Mouse (Mus musculus) midbrain, embryonic 14.5 days (tissue): ENCODE results near the gene Tex46. TPM values are rescaled to one million over a fixed set of nuclear protein-coding genes. Genes with fewer than 3 reads are reported as not detected.

Experiments used
- ATAC-seq: fragments of 200-750 bp; cut with Nextera tagmentation; 2 replicates; pipeline ENCODE4 v1.8.0; 2017; ENCODE audit warnings: moderate number of reproducible peaks, moderate library complexity; ENCODE audit not compliant: low FRiP score, low TSS enrichment
- DNase-seq: peaks from one replicate; pipeline ENCODE4 v3.0.0-alpha.2; 2015
- H3K27ac ChIP-seq: fragments of 300-500 bp; sonication (generic); replicated peaks from 2 replicates; pipeline ENCODE4 v1.5.1; 2014; ENCODE audit warnings: mild to moderate bottlenecking, low read depth, low read length, moderate library complexity
- H3K27me3 ChIP-seq: fragments of 300-500 bp; sonication (generic); 2 replicates; pipeline ENCODE4 v1.6.1; 2014; ENCODE audit warnings: low read length, control low read depth, mixed read lengths; ENCODE audit not compliant: control insufficient read depth, insufficient read depth
- H3K36me3 ChIP-seq: fragments of 300-500 bp; sonication (generic); 2 replicates; pipeline ENCODE4 v1.6.1; 2014; ENCODE audit warnings: low read length, control low read depth; ENCODE audit not compliant: control insufficient read depth, insufficient read depth
- H3K4me1 ChIP-seq: fragments of 300-500 bp; sonication (generic); 2 replicates; pipeline ENCODE4 v1.6.1; 2014; ENCODE audit warnings: mild to moderate bottlenecking, antibody characterized with exemption, low read length, control low read depth; ENCODE audit not compliant: control insufficient read depth, insufficient read depth
- H3K4me2 ChIP-seq: fragments of 300-500 bp; sonication (generic); 2 replicates; pipeline ENCODE4 v1.6.1; 2014; ENCODE audit warnings: mild to moderate bottlenecking, low read length, moderate library complexity
- H3K4me3 ChIP-seq: fragments of 300-500 bp; sonication (generic); replicated peaks from 2 replicates; pipeline ENCODE4 v1.5.1; 2014; ENCODE audit warnings: low read depth, low read length
- H3K9ac ChIP-seq: fragments of 300-500 bp; sonication (generic); replicated peaks from 2 replicates; pipeline ENCODE4 v1.6.1; 2014; ENCODE audit warnings: mild to moderate bottlenecking, low read length, moderate library complexity
- H3K9me3 ChIP-seq: fragments of 300-500 bp; sonication (generic); 2 replicates; pipeline ENCODE4 v1.6.1; 2016; ENCODE audit warnings: low read length, control low read depth, mixed read lengths; ENCODE audit not compliant: control insufficient read depth
- WGBS: fragments of 180-500 bp; shearing (Covaris S2); extraction: QIAGEN DNeasy Blood & Tissue Kit; methylation state at CpG from one replicate; pipeline ENCODE4 v1.1.7; 2014; 5-methylcytosine and 5-hydroxymethylcytosine counted together
- polyA plus RNA-seq: library from polyadenylated mRNA; unstranded; fragments of >200 nt; fragmentation: Nextera tagmentation; extraction: Ambion mirVana; gene quantifications from 2 replicates; pipeline ENCODE4 v1.2.1, GENCODE M21; 2014

Tex46 gene
- polyA plus RNA-seq, 1 experiment from 2014 or later: not detected

DNA sequence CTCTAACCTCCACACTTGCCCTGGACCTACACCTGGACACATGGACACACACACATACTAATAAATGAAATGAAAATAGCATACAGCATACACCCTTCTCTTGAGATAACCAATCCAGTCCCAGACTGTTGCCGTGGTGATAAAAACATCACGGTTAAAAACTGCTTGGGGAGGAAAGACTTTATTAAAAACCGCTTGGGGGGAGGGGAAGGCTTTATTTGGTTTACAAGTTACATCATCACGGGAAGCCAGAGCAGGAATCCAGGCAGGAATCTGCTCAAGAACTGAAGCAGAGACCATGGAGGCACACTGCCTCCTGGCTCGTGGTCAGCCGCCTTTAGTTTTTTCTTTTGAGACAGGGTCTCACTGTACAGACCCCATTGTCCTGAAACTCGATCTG, 3.4 kb downstream of the Tex46 start:
- Histone ChIP-seq H3K36me3 (no peaks in the 10 kb centered on the region), H3K9ac (no peak overlapping the region), H3K4me2 (no peak overlapping the region), H3K4me3 (no peak overlapping the region), H3K27me3 (no peaks in the 10 kb centered on the region), H3K27ac (no peak overlapping the region), H3K4me1 (no peaks in the 10 kb centered on the region), H3K9me3 (no peaks in the 10 kb centered on the region)
- no peak for ATAC-seq
- DNase-seq: no peak
- WGBS: 62% methylated on average over 7 of the region's 7 CpGs

DNA sequence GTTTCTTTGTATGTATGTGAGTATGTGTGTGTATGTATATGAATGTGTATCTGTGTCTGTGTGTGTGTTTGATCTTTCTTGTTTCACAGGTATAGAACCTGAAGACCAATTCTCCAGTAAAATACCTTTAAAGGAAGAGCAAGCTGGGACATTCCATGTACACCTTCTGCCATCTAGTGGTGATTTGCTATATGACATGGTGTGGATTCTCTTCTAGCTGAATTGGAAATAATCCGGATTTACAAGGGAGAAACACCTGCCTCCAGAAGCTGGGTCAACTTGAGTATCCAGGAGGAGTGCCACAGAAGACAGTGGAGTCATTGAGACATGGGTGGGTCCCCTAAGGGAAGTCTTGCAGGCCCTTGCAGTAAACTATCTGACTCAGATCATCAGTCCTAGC, 11.1 kb downstream of the Tex46 start:
- H3K4me1 ChIP-seq: no peaks in the 10 kb centered on the region
- ATAC-seq: no peak
- H3K27me3 ChIP-seq: no peaks in the 10 kb centered on the region
- no peak overlapping the region for H3K4me2 ChIP-seq
- H3K4me3 ChIP-seq: no peak overlapping the region
- 0% methylated on average over 1 of the region's 1 CpGs for WGBS
- peak; percentile 93 for DNase-seq
- no peaks in the 10 kb centered on the region for H3K9me3 ChIP-seq
- H3K9ac ChIP-seq: no peak overlapping the region
- H3K27ac ChIP-seq: no peak overlapping the region
- H3K36me3 ChIP-seq: no peaks in the 10 kb centered on the region

DNA sequence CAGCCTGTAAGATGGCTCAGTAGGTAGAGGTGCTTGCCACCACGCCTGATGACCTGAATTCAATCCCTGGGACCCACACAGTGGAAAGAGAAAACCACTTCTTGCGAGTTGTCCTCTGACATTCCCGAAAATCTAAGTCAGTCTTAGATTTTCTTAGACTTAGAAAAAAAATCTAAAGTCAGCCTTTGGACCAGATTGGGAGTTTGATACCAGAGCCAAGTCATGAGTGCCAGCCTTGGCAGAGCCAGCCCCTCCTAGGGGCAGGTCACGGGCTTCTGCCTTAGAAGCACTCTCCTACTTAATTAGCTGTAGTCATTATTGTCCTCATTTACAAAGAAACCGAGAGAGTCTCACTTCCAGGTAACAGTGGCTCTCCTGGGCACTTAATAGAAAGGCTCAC, 11.7 kb downstream of the Tex46 start:
- WGBS: 63% methylated on average over 5 of the region's 5 CpGs

DNA sequence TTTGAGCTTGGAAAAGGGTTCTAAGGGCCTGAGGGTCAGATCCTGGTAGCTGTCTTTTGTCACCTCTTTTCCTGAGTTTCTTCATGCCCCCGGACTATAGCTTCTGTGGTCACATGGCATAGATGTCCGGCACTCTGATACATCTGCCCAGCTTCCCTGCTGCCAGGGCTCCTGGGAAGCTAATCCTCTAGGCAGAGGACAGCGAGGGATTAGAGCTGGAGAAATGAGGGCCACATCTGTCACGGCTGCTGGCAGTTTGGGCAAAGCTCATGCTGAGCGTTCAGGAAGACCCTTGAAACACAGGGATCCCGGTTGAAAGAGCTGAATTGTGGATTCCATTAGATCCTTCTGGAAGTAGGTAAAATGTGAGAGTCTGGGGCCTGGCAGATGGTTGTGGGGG, 12.2 kb downstream of the Tex46 start, which contains the start of gene Lactbl1:
TSS of gene Lactbl1 (plus strand) at position 234 of the 400 bp plus-strand sequence.
- Histone ChIP-seq H3K9me3 (no peaks in the 10 kb centered on the region), H3K27ac (no peak within 1 kb of the TSS), H3K4me1 (no peaks in the 10 kb centered on the region), H3K4me2 (no peak within 1 kb of the TSS), H3K36me3 (no peaks in the 10 kb centered on the region), H3K27me3 (no peaks in the 10 kb centered on the region), H3K4me3 (no peak within 1 kb of the TSS), H3K9ac (0 out of 2 replicates have a peak within 1 kb of the TSS, but pooled peaks have one; percentile 12)
- ATAC-seq (no peak), DNase-seq (no peak)
- 17% methylated on average over 6 of the region's 6 CpGs for WGBS

More for the DNA sequence above, 11.7 kb downstream of the Tex46 start:
- ATAC-seq (no peak), DNase-seq (no peak)
- no peak overlapping the region for H3K4me2 ChIP-seq
- no peak overlapping the region for H3K9ac ChIP-seq
- no peaks in the 10 kb centered on the region for H3K27me3 ChIP-seq
- H3K9me3 ChIP-seq: no peaks in the 10 kb centered on the region
- H3K4me3 ChIP-seq: no peak overlapping the region
- no peak overlapping the region for H3K27ac ChIP-seq
- H3K36me3 ChIP-seq: no peaks in the 10 kb centered on the region
- no peaks in the 10 kb centered on the region for H3K4me1 ChIP-seq

DNA sequence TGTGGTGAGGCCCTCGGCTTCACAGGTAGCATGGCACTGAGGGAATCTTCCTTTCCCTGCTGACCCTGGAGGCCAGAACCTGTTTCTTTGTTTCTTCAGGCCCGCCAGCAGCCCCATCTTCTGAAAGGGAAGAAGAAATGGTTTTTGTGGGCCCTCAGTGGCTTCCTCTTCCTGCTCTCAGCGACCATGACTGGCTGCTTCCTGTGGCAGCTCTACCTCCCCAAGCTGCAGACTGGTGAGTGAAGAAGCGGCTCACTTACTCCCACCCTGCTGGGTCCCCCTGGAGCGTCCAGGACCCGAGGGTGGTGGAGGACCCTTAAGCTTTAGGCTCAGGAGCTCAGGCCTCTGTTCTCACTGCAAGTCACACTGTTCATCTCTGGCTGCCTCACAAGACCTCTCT, 16.4 kb downstream of the Tex46 start:
- WGBS: 76% methylated on average over 6 of the region's 6 CpGs
- no peak overlapping the region for H3K27ac ChIP-seq
- DNase-seq: no peak

DNA sequence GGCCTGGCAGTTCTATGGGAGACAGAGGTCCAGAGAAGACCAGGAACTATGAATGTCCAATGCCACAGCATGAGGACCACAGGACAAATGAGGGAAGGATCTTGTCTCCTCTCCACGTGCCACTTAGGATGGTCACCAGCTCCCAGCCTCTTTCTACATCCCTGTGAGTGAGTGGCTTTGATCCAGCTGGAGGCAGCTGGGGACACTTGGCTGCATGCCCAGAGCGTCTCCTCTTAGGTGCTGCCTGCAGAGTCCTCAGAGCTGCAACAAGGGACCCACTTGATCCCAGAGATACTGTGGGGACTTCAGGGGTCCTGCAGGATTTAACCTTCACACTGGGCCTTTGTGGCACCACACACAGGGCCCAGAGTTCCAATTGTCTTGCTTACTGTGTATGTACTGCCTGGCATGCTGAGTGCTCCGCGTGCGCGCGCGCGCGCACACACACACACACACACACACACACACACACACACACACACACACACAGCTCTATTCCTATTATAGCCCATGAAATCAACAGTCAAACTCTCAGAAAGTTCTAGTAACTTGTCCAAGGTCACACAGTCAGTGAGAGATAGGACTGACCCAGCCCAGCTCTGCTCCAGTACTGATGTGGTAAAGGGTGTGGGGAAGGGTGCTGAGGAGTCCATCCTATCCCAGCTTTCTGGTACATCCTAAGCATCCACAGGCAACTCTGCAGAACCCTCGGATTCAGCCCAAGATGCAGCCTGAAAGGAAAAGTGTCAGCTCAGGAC, 21.2 kb downstream of the Tex46 start:
- no peaks in the 10 kb centered on the region for H3K36me3 ChIP-seq
- H3K9me3 ChIP-seq: no peaks in the 10 kb centered on the region
- DNase-seq (peak; percentile 53), ATAC-seq (no peak)
- H3K4me3 ChIP-seq: no peak overlapping the region
- no peak overlapping the region for H3K9ac ChIP-seq
- H3K27me3 ChIP-seq: 0 out of 2 replicates have a peak, but pooled peaks cover 4% of the 10 kb centered on the region
- no peak overlapping the region for H3K27ac ChIP-seq
- no peak overlapping the region for H3K4me2 ChIP-seq
- WGBS: 80% methylated on average over 11 of the region's 11 CpGs
- H3K4me1 ChIP-seq: no peaks in the 10 kb centered on the region

More for the DNA sequence above, 16.4 kb downstream of the Tex46 start:
- no peak overlapping the region for H3K4me3 ChIP-seq
- no peaks in the 10 kb centered on the region for H3K4me1 ChIP-seq
- H3K9ac ChIP-seq: no peak overlapping the region
- H3K9me3 ChIP-seq: no peaks in the 10 kb centered on the region
- H3K27me3 ChIP-seq: no peaks in the 10 kb centered on the region
- H3K36me3 ChIP-seq: no peaks in the 10 kb centered on the region
- ATAC-seq: no peak
- H3K4me2 ChIP-seq: no peak overlapping the region

DNA sequence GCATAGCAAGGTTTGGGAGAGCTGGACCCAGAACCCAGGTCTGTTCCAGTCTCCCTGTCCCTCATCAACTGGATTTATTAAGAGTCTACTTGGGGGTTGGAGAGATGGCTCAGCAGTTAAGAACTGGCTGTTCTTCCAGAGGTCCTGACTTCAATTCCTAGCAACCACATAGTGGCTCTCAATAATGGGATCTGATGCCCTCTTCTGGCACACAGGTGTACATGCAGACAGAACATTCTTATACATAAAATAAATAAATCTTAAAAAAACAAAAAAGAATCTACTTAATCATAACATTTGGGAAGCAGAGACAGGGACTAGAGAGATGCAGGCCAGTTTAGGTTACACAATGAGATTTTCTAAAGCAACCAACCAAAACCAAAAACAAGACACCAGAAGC, 25.8 kb downstream of the Tex46 start:
- peaks cover 12% of the 10 kb centered on the region; the same call in 1 of the 2 replicates for H3K4me1 ChIP-seq
- H3K36me3 ChIP-seq: no peaks in the 10 kb centered on the region
- H3K4me2 ChIP-seq: no peak overlapping the region
- ATAC-seq: no peak
- no peaks in the 10 kb centered on the region for H3K9me3 ChIP-seq
- peaks cover 16% of the 10 kb centered on the region; the same call in 1 of the 2 replicates for H3K27me3 ChIP-seq
- DNase-seq: no peak
- H3K27ac ChIP-seq: no peak overlapping the region
- no peak overlapping the region for H3K9ac ChIP-seq
- H3K4me3 ChIP-seq: no peak overlapping the region

DNA sequence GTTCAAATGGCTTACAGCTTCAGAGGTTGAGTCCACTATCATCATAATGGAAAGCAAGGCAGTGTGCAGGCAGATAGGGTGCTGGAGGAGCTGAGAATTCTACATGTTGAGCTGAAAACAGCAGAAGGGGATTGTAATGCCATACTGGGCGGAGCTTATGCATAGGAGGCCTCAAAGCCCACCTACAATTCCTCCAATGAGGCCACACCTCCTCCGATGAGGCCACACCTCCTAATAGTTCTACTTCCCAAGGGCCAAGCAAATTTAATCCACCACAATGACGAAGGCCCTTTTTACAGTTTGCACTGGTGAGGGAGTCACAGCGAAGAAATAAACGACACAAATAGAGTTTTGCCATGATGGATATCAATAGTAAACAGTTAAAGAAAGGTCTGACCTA, 26.3 kb downstream of the Tex46 start:
- DNase-seq (no peak), ATAC-seq (no peak)
- H3K9me3 ChIP-seq: no peaks in the 10 kb centered on the region
- peaks cover 16% of the 10 kb centered on the region; the same call in 1 of the 2 replicates for H3K27me3 ChIP-seq
- H3K27ac ChIP-seq: no peak overlapping the region
- 66% methylated on average over 5 of the region's 5 CpGs for WGBS
- no peaks in the 10 kb centered on the region for H3K36me3 ChIP-seq
- H3K4me3 ChIP-seq: no peak overlapping the region
- H3K4me2 ChIP-seq: no peak overlapping the region
- no peak overlapping the region for H3K9ac ChIP-seq
- peaks cover 12% of the 10 kb centered on the region; the same call in 1 of the 2 replicates for H3K4me1 ChIP-seq
